Mouse (Mus musculus) midbrain, embryonic 10.5 days (tissue): ENCODE data around the gene Slf2. TPM values are rescaled to one million over a fixed set of nuclear protein-coding genes. Genes with fewer than 3 reads are reported as not detected.

ENCODE experiments used
- DNase-seq: peaks from one replicate; pipeline ENCODE4 v3.0.0-alpha.2; 2017; ENCODE audit warnings: low spot score
- H3K27ac ChIP-seq: fragments of 300-500 bp; sonication (generic); replicated peaks from 2 replicates; pipeline ENCODE4 v1.5.1; 2016; ENCODE audit warnings: mild to moderate bottlenecking
- H3K27me3 ChIP-seq: fragments of 300-500 bp; sonication (generic); 2 replicates; pipeline ENCODE4 v1.6.1; 2016; ENCODE audit warnings: low read depth, mild to moderate bottlenecking; ENCODE audit not compliant: poor library complexity, severe bottlenecking
- H3K36me3 ChIP-seq: fragments of 300-500 bp; sonication (generic); 2 replicates; pipeline ENCODE4 v1.6.1; 2016; ENCODE audit warnings: mild to moderate bottlenecking, moderate library complexity
- H3K4me1 ChIP-seq: fragments of 300-500 bp; sonication (generic); 2 replicates; pipeline ENCODE4 v1.6.1; 2016
- H3K4me3 ChIP-seq: fragments of 300-500 bp; sonication (generic); 2 replicates; pipeline ENCODE4 v1.5.1; 2016; ENCODE audit warnings: mild to moderate bottlenecking, moderate library complexity
- H3K9me3 ChIP-seq: fragments of 300-500 bp; sonication (generic); replicated peaks from 2 replicates; pipeline ENCODE4 v1.6.1; 2016; ENCODE audit warnings: mild to moderate bottlenecking
- WGBS: fragments of 180-500 bp; shearing (Covaris S2); methylation state at CpG from one replicate; pipeline ENCODE4 v1.1.7; 2016; 5-methylcytosine and 5-hydroxymethylcytosine counted together
- polyA plus RNA-seq: library from polyadenylated mRNA; unstranded; fragments of >200 nt; fragmentation: Nextera tagmentation; extraction: Ambion mirVana; gene quantifications from 2 replicates; pipeline ENCODE4 v1.2.1, GENCODE M21; 2016

Gene Slf2
- polyA plus RNA-seq, 1 experiment from 2014 or later = 37.2 TPM

DNA sequence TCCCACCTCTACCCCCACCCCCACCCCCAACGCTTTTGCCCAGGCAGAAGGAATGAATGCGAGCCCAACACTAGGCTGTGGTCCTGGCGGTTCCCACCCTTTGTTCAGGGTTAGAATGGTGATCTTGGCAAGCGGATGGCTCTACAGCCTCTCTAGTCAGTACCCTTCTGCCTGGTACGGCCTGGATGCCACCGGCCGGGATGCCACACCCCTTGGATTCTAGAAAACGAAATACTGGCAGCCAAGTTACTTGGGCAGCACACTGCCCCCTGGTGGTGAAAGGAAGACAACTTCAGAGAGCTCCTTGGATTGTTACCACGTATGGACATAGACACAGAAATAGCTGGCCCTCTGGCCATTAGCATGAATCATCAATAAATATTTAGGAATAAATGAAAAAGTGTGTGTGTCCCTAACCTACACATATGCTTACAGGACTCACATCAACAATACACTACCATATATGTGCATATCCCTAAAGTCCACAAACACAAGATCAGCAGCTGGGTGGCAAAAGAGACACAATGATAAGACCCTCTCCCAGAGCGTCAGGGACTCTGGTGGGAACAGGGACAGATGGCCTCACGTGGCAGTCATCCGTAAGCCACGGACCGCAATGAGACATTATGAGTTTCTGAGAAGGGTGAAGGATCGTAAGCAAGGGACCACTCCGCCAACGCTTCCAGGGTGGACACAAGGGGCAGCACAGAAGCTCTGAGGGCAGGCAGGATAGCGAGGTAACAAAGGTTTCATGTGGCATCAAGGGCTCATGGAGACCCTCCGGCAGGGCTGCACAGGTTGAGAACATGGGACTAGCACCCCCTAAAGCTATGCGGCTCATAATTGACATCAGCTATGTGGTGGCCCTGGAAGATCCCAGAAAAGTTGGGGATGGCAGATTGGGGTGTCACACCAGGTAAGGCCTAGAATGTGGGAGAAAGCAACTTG lies 100.1 kb downstream of the Slf2 start:
- peak overlapping the region; percentile 32 for H3K4me3 ChIP-seq

DNA sequence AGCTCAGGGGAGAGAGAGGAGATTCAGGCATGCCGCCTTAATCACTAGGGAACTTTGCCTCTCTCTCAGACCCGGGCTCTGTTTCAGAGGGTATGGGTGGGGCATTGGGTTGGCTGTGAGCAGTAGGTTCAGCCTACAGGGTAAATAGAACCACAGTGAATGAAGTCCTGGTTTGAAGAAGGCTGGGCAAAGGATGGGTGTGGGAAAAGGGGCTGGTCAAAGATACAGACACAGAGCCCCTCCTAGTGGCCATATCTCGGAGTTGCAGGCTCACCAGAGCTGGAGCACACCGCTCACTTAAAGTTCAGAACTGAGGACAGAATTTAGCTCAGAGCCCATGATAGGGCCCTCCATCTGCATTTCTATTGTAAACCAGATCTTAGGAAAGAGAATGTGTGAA lies 100.8 kb downstream of the Slf2 start:
- H3K36me3 ChIP-seq = peaks cover 25% of the 10 kb centered on the region
- no peaks in the 10 kb centered on the region for H3K9me3 ChIP-seq
- H3K4me3 ChIP-seq = no peak overlapping the region
- peak; percentile 73 for DNase-seq
- no peak overlapping the region for H3K27ac ChIP-seq
- WGBS = 15% methylated on average over 4 of the region's 4 CpGs
- peaks cover 12% of the 10 kb centered on the region for H3K27me3 ChIP-seq
- H3K4me1 ChIP-seq = peaks cover 60% of the 10 kb centered on the region

More for the DNA sequence above, 100.1 kb downstream of the Slf2 start:
- peak; percentile 77 for DNase-seq
- Histone ChIP-seq H3K27ac (0 out of 2 replicates have a peak overlapping the region, but pooled peaks have one; percentile 25), H3K36me3 (peaks cover 33% of the 10 kb centered on the region), H3K4me1 (peaks cover 58% of the 10 kb centered on the region), H3K9me3 (no peaks in the 10 kb centered on the region), H3K27me3 (peaks cover 4% of the 10 kb centered on the region; the same call in 1 of the 2 replicates)
- WGBS = 43% methylated on average over 20 of the region's 20 CpGs

Other genes starting within 250 kb of the Slf2 start
- 0.60 and 1.1 TPM in 2 replicates for gene Pax2, start 175.1 kb upstream of the Slf2 start, polyA plus RNA-seq
- 3.1 and 5.4 TPM in 2 replicates for gene Sema4g, start 58.0 kb downstream of the Slf2 start, polyA plus RNA-seq
- gene Twnk, start 74.5 kb downstream of the Slf2 start, polyA plus RNA-seq = 31.4 and 33.6 TPM in 2 replicates
- 71.6 and 72.9 TPM in 2 replicates for gene Mrpl43, start 75.3 kb downstream of the Slf2 start, polyA plus RNA-seq
- gene Lzts2, start 83.3 kb downstream of the Slf2 start, polyA plus RNA-seq = 55.1 and 58.4 TPM in 2 replicates
- 0.19 and 0.34 TPM in 2 replicates for gene Pdzd7, start 114.6 kb downstream of the Slf2 start, polyA plus RNA-seq
- 8.3 and 15.3 TPM in 2 replicates for gene Sfxn3, start 116.4 kb downstream of the Slf2 start, polyA plus RNA-seq
- 0.38 and 0.39 TPM in 2 replicates for gene Kazald1, start 144.1 kb downstream of the Slf2 start, polyA plus RNA-seq
- gene Tlx1, start 219.5 kb downstream of the Slf2 start, polyA plus RNA-seq = 0.11 and 0.22 TPM in 2 replicates